Mouse (Mus musculus): Measurements from ENCODE around the gene Nupl1. TPM values are rescaled to one million over a fixed set of nuclear protein-coding genes. Genes with fewer than 3 reads are reported as not detected.
A peak's percentile ranks its signal among the peaks of the same experiment; 100 is the strongest.

Gene Nupl1
- polyA plus RNA-seq, 1 experiment from 2014 or later = not detected

GRCm38 (mm10) chr14:60250366-60250765, 865 bp downstream of the Nupl1 start:
- DNase-seq (ENCODE audit: low spot score) = peak; percentile 17

DNA sequence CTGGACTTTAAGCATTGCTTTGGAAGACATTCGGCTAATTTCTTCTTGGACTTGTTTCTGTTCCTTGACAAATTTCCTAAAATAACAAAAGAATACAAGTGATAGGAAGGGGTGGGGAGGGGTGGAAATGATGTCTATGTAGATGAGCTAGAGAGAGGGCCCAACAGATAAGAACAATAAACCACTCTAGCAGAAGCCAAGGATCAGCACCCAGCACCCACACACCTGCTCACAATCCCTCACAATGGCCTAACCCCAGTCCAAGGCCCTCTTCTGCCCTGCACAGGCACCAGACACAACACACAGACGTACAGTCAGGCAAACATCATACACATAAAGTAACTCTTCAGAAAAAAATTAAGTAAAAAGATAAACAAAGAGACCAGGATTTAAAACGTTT, 12.7 kb downstream of the Nupl1 start:
- TF ChIP-seq CTCF (IDR thresholded peaks at IDR 0.05; ENCODE audit: low read depth) = no peak
- H3K36me3 ChIP-seq (ENCODE audit: insufficient read depth, low read length) = peaks cover 24% of the 10 kb centered on the region
- no peak overlapping the region for H3K9ac ChIP-seq (ENCODE audit: low read depth, low read length)
- DNase-seq (ENCODE audit: low spot score) = no peak
- H3K4me2 ChIP-seq (ENCODE audit: low read length) = no peak overlapping the region
- H3K4me3 ChIP-seq (replicated peaks; ENCODE audit: low read depth, low read length) = no peak overlapping the region
- ATAC-seq (replicated peaks; ENCODE audit: low FRiP score, low read depth) = no peak
- whole genome bisulfite sequencing = 83% methylated on average over 3 of the region's 3 CpGs
- no peaks in the 10 kb centered on the region for H3K27me3 ChIP-seq (ENCODE audit: insufficient read depth, low read length)
- H3K4me1 ChIP-seq (replicated peaks; ENCODE audit: insufficient read depth, low read length) = no peaks in the 10 kb centered on the region
- no peaks in the 10 kb centered on the region for H3K9me3 ChIP-seq (replicated peaks; ENCODE audit: low read length)
- no peak overlapping the region for H3K27ac ChIP-seq

More at GRCm38 (mm10) chr14:60250366-60250765, 865 bp downstream of the Nupl1 start:
- H3K9me3 ChIP-seq (replicated peaks; ENCODE audit: low read length) = no peaks in the 10 kb centered on the region
- ATAC-seq (replicated peaks; ENCODE audit: low FRiP score, low read depth) = no peak
- H3K27ac ChIP-seq = no peak overlapping the region
- H3K9ac ChIP-seq (ENCODE audit: low read depth, low read length) = peak overlapping the region; percentile 96
- no peak for TF ChIP-seq CTCF (IDR thresholded peaks at IDR 0.05; ENCODE audit: low read depth)
- 11% methylated on average over 8 of the region's 8 CpGs for WGBS
- no peaks in the 10 kb centered on the region; the same call in 1 of the 2 replicates for H3K4me1 ChIP-seq (replicated peaks; ENCODE audit: insufficient read depth, low read length)
- H3K36me3 ChIP-seq (ENCODE audit: insufficient read depth, low read length) = 0 out of 2 replicates have a peak, but pooled peaks cover 2% of the 10 kb centered on the region
- H3K27me3 ChIP-seq (ENCODE audit: insufficient read depth, low read length) = no peaks in the 10 kb centered on the region
- peak overlapping the region; percentile 98 for H3K4me3 ChIP-seq (replicated peaks; ENCODE audit: low read depth, low read length)
- H3K4me2 ChIP-seq (ENCODE audit: low read length) = peak overlapping the region; percentile 89

- WGBS = 88% methylated on average over 10 of the region's 10 CpGs
- DNase-seq (ENCODE audit: low spot score) (no peak), ATAC-seq (replicated peaks; ENCODE audit: low FRiP score, low read depth) (no peak)
- Histone ChIP-seq H3K4me3 (replicated peaks; ENCODE audit: low read depth, low read length) (no peak overlapping the region), H3K4me2 (ENCODE audit: low read length) (no peak overlapping the region), H3K27me3 (ENCODE audit: insufficient read depth, low read length) (no peaks in the 10 kb centered on the region), H3K36me3 (ENCODE audit: insufficient read depth, low read length) (peaks cover 18% of the 10 kb centered on the region; the same call in 1 of the 2 replicates), H3K27ac (no peak overlapping the region), H3K9ac (ENCODE audit: low read depth, low read length) (no peak overlapping the region), H3K9me3 (replicated peaks; ENCODE audit: low read length) (no peaks in the 10 kb centered on the region), H3K4me1 (replicated peaks; ENCODE audit: insufficient read depth, low read length) (no peaks in the 10 kb centered on the region)
- no peak for TF ChIP-seq CTCF (IDR thresholded peaks at IDR 0.05; ENCODE audit: low read depth)
Measured at GRCm38 (mm10) chr14:60219886-60220285, 31.3 kb downstream of the Nupl1 start.

- ATAC-seq (replicated peaks; ENCODE audit: low FRiP score, low read depth) = no peak
- H3K27me3 ChIP-seq (ENCODE audit: insufficient read depth, low read length) = no peaks in the 10 kb centered on the region
- no peak for DNase-seq (ENCODE audit: low spot score)
- H3K4me1 ChIP-seq (replicated peaks; ENCODE audit: insufficient read depth, low read length) = no peaks in the 10 kb centered on the region
- H3K27ac ChIP-seq = no peak overlapping the region
- H3K9ac ChIP-seq (ENCODE audit: low read depth, low read length) = no peak overlapping the region
- H3K4me3 ChIP-seq (replicated peaks; ENCODE audit: low read depth, low read length) = no peak overlapping the region
- WGBS = 95% methylated on average over 4 of the region's 4 CpGs
- no peak for TF ChIP-seq CTCF (IDR thresholded peaks at IDR 0.05; ENCODE audit: low read depth)
- H3K36me3 ChIP-seq (ENCODE audit: insufficient read depth, low read length) = peaks cover 14% of the 10 kb centered on the region; the same call in 1 of the 2 replicates
- H3K9me3 ChIP-seq (replicated peaks; ENCODE audit: low read length) = no peaks in the 10 kb centered on the region
- no peak overlapping the region for H3K4me2 ChIP-seq (ENCODE audit: low read length)
Measured at GRCm38 (mm10) chr14:60217616-60218015, 33.6 kb downstream of the Nupl1 start.

DNA sequence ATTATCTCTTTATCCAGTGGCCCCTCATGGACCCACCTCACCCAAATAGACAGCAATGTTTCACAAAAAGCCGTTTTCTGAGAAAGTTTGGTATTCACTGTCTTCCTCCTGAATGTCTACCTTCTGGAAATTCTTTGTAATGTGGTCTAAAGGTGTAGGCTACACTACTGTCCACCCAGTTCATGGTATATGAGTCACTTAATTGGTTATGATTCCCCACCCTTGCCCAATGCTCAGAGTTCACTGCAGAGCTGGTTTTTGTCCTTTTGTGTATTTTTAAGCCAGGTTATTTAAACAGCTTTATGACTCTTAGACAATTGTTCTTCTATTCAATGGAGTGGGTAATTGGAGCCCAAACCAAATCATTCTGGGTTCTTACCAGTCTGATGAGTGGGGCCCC, 35.1 kb downstream of the Nupl1 start:
- Histone ChIP-seq H3K27me3 (ENCODE audit: insufficient read depth, low read length) (no peaks in the 10 kb centered on the region), H3K9ac (ENCODE audit: low read depth, low read length) (no peak overlapping the region), H3K9me3 (replicated peaks; ENCODE audit: low read length) (no peaks in the 10 kb centered on the region), H3K4me2 (ENCODE audit: low read length) (no peak overlapping the region), H3K4me1 (replicated peaks; ENCODE audit: insufficient read depth, low read length) (no peaks in the 10 kb centered on the region), H3K4me3 (replicated peaks; ENCODE audit: low read depth, low read length) (no peak overlapping the region), H3K27ac (no peak overlapping the region), H3K36me3 (ENCODE audit: insufficient read depth, low read length) (peaks cover 10% of the 10 kb centered on the region; the same call in 1 of the 2 replicates)
- DNase-seq (ENCODE audit: low spot score) (no peak), ATAC-seq (replicated peaks; ENCODE audit: low FRiP score, low read depth) (no peak)
- WGBS = 89% methylated on average over 1 of the region's 1 CpGs
- no peak for TF ChIP-seq CTCF (IDR thresholded peaks at IDR 0.05; ENCODE audit: low read depth)

DNA sequence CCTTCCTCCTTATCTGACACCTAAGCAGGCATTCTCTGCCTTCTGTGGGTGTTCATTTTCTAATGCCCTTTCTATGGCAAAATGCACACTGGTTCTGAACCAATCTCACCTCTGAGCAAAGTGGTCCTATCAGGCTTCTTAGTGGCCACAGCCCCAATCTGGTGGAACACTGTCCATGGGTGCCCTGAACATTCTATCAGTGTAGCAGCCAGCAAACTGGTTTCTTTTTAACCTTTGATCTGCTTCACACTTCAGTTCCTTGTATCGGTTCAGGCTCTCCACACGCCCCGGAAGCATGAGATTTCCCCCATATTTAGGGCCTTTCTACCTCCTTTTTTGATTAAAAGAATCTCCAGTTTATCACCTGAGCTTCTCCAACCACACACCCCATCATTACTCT, 36.2 kb downstream of the Nupl1 start:
- no peak for TF ChIP-seq CTCF (IDR thresholded peaks at IDR 0.05; ENCODE audit: low read depth)
- ATAC-seq (replicated peaks; ENCODE audit: low FRiP score, low read depth) = no peak
- Histone ChIP-seq H3K9ac (ENCODE audit: low read depth, low read length) (no peak overlapping the region), H3K9me3 (replicated peaks; ENCODE audit: low read length) (no peaks in the 10 kb centered on the region), H3K4me1 (replicated peaks; ENCODE audit: insufficient read depth, low read length) (no peaks in the 10 kb centered on the region), H3K27ac (no peak overlapping the region), H3K4me3 (replicated peaks; ENCODE audit: low read depth, low read length) (no peak overlapping the region), H3K4me2 (ENCODE audit: low read length) (no peak overlapping the region), H3K36me3 (ENCODE audit: insufficient read depth, low read length) (peaks cover 6% of the 10 kb centered on the region; the same call in 1 of the 2 replicates), H3K27me3 (ENCODE audit: insufficient read depth, low read length) (no peaks in the 10 kb centered on the region)
- no peak for DNase-seq (ENCODE audit: low spot score)
- 86% methylated on average over 3 of the region's 3 CpGs for WGBS

DNA sequence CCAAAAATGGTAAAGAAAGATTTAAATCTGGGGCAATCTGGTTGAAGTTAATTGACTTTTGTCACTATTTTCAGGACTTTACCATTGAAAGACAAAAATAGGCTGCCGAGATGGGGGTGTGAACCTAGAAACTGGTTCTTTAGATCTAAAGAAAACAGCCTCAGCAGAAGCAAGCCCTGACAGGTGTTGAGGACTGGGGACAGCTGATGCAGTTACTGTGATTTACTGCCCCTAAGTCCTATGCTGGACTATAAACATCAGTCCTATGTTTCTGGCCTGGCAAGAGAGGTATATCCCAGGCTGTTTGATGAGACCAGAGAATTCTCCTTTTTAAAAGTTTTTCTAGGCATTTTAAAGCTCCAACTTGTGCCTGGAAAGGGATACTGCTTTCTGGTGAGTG, 37.2 kb downstream of the Nupl1 start:
- no peak for TF ChIP-seq CTCF (IDR thresholded peaks at IDR 0.05; ENCODE audit: low read depth)
- H3K4me3 ChIP-seq (replicated peaks; ENCODE audit: low read depth, low read length) = no peak overlapping the region
- no peak overlapping the region for H3K9ac ChIP-seq (ENCODE audit: low read depth, low read length)
- no peak overlapping the region for H3K27ac ChIP-seq
- no peaks in the 10 kb centered on the region for H3K9me3 ChIP-seq (replicated peaks; ENCODE audit: low read length)
- DNase-seq (ENCODE audit: low spot score) (no peak), ATAC-seq (replicated peaks; ENCODE audit: low FRiP score, low read depth) (no peak)
- H3K36me3 ChIP-seq (ENCODE audit: insufficient read depth, low read length) = peaks cover 6% of the 10 kb centered on the region; the same call in 1 of the 2 replicates
- WGBS = 35% methylated on average over 1 of the region's 1 CpGs
- H3K4me1 ChIP-seq (replicated peaks; ENCODE audit: insufficient read depth, low read length) = no peaks in the 10 kb centered on the region
- H3K27me3 ChIP-seq (ENCODE audit: insufficient read depth, low read length) = no peaks in the 10 kb centered on the region
- H3K4me2 ChIP-seq (ENCODE audit: low read length) = no peak overlapping the region
